ENCODE assay signal across 17 mouse cellular contexts in the genomic region with DNA sequence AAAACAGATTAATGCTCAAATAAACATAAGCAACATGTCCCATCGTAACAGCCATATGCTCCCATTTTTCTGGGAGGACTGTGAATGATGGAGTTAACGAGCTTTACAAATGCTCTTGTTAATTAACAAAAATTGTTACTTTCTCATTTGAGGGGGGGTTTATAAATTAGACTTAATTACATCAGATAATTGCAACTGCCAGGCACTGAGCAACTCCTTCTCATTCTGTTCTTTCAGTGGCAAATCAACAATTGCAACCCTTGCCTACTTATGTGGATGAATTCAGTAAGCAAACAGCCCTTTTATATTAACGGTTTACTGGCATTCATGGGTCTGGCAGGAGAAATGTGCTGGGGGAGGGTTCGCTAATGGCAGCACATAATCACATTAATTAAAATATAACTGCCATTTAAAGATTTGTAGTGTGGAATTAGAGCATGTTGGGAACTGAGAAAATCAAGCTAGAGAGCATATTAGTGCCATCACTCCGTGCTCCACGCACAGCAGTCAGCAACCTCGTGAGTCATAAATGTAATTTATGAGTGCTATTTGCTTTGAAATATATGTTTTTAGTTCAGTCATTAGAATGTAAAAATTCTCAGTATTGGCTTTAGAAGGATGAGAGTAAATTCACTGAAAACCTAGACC.
DNase-seq lines count a peak whose midpoint lies in the region; ATAC-seq lines count a peak whose summit lies in the region.
"Had no signal": no experiment of that assay in that cellular context is flagged by ENCODE, and none has a peak within 500 bp of the region (broad histone marks: within the 10 kb centered on the region; RNA-seq: fewer than 3 reads in every experiment).

No protein-coding gene starts in this region.

- WGBS in forebrain, embryonic 11.5 days, result 44% methylated on average over 7 of the region's 7 CpGs
- WGBS in forebrain, embryonic 10.5 days, result 69% methylated on average over 7 of the region's 7 CpGs
- WGBS in hindbrain, embryonic 15.5 days, result 37% methylated on average over 7 of the region's 7 CpGs
- WGBS in neural tube, embryonic 14.5 days, result 25% methylated on average over 7 of the region's 7 CpGs

- no peaks in the 10 kb centered on the region for H3K36me3 ChIP-seq in forebrain, embryonic 11.5 days (ENCODE audit: control insufficient read depth, insufficient read depth, low read length)
- H3K36me3 ChIP-seq in forebrain, embryonic 10.5 days (replicated peaks), result no peaks in the 10 kb centered on the region
- no peaks in the 10 kb centered on the region for H3K36me3 ChIP-seq in hindbrain, embryonic 15.5 days
- H3K36me3 ChIP-seq in neural tube, embryonic 14.5 days (ENCODE audit: control insufficient read depth, insufficient read depth, low read length), result no peaks in the 10 kb centered on the region
- H3K36me3 ChIP-seq: liver, embryonic 13.5 days had no signal

- H3K27me3 ChIP-seq in forebrain, embryonic 11.5 days (ENCODE audit: control insufficient read depth, insufficient read depth, low read length), result no peaks in the 10 kb centered on the region
- H3K27me3 ChIP-seq in forebrain, embryonic 10.5 days (ENCODE audit: poor library complexity, severe bottlenecking), result no peaks in the 10 kb centered on the region; the same call in 1 of the 2 replicates
- H3K27me3 ChIP-seq in hindbrain, embryonic 15.5 days, result no peaks in the 10 kb centered on the region
- no peaks in the 10 kb centered on the region for H3K27me3 ChIP-seq in neural tube, embryonic 14.5 days (ENCODE audit: control insufficient read depth, insufficient read depth, low read length)
- H3K27me3 ChIP-seq: liver, embryonic 13.5 days had no signal

- no peaks in the 10 kb centered on the region for H3K9me3 ChIP-seq in forebrain, embryonic 11.5 days (ENCODE audit: control insufficient read depth, low read length)
- H3K9me3 ChIP-seq in forebrain, embryonic 10.5 days, result no peaks in the 10 kb centered on the region
- H3K9me3 ChIP-seq in hindbrain, embryonic 15.5 days, result no peaks in the 10 kb centered on the region
- no peaks in the 10 kb centered on the region for H3K9me3 ChIP-seq in neural tube, embryonic 14.5 days (ENCODE audit: control insufficient read depth, low read length)
- H3K9me3 ChIP-seq: liver, embryonic 13.5 days had no signal

- no peak overlapping the region for H3K27ac ChIP-seq in forebrain, embryonic 11.5 days (ENCODE audit: low read depth, low read length)
- H3K27ac ChIP-seq in forebrain, embryonic 10.5 days, result no peak overlapping the region
- 0 out of 2 replicates have a peak overlapping the region, but pooled peaks have one; percentile 3 for H3K27ac ChIP-seq in hindbrain, embryonic 15.5 days (replicated peaks)
- peak overlapping the region; percentile 8; the same call in 1 of the 2 replicates for H3K27ac ChIP-seq in neural tube, embryonic 14.5 days (ENCODE audit: low read depth, low read length)
- H3K27ac ChIP-seq: liver, embryonic 13.5 days had no signal

- DNase-seq in forebrain, embryonic 11.5 days (ENCODE audit: low spot score), result peak; percentile 48
- DNase-seq in forebrain, embryonic 10.5 days (ENCODE audit: extremely low spot score, low spot score), result no peak
- peak; percentile 50 for DNase-seq in brain, embryonic 18.5 days (ENCODE audit: low read depth, low spot score)
- no peak for DNase-seq in thymus, postnatal 25 days
- no peak for DNase-seq in lung, postnatal 10 days
- DNase-seq in thymus, postnatal 10 days (ENCODE audit: low spot score in 2 of 2), result no peak
- DNase-seq: cerebellum, adult 9-11 months; gastrocnemius, postnatal 10 days; kidney, postnatal 14 days; left cerebral cortex, postnatal 4 days; liver, embryonic 13.5 days; right cerebral cortex, postnatal 4 days; thymus, postnatal 14 days had no signal

- H3K4me1 ChIP-seq in forebrain, embryonic 11.5 days (replicated peaks; ENCODE audit: control insufficient read depth, insufficient read depth, low read length), result no peaks in the 10 kb centered on the region
- H3K4me1 ChIP-seq in forebrain, embryonic 10.5 days, result peaks cover 19% of the 10 kb centered on the region
- H3K4me1 ChIP-seq in hindbrain, embryonic 15.5 days (replicated peaks), result peaks cover 3% of the 10 kb centered on the region; the same call in 1 of the 2 replicates
- 0 out of 2 replicates have a peak, but pooled peaks cover 3% of the 10 kb centered on the region for H3K4me1 ChIP-seq in neural tube, embryonic 14.5 days (ENCODE audit: control insufficient read depth, insufficient read depth, low read length)
- H3K4me1 ChIP-seq: liver, embryonic 13.5 days had no signal

- H3K4me3 ChIP-seq in forebrain, embryonic 11.5 days (ENCODE audit: low read depth, low read length), result no peak overlapping the region
- no peak overlapping the region for H3K4me3 ChIP-seq in forebrain, embryonic 10.5 days
- H3K4me3 ChIP-seq in hindbrain, embryonic 15.5 days, result no peak overlapping the region
- no peak overlapping the region for H3K4me3 ChIP-seq in neural tube, embryonic 14.5 days (ENCODE audit: low read depth, low read length)
- H3K4me3 ChIP-seq: liver, embryonic 13.5 days had no signal

- H3K4me2 ChIP-seq in forebrain, embryonic 11.5 days (ENCODE audit: low read depth, low read length, severe bottlenecking), result no peak overlapping the region
- peak overlapping the region; percentile 3; the same call in 1 of the 2 replicates for H3K4me2 ChIP-seq in hindbrain, embryonic 15.5 days
- H3K4me2 ChIP-seq in neural tube, embryonic 14.5 days (ENCODE audit: low read depth, low read length), result no peak overlapping the region
- H3K4me2 ChIP-seq: liver, embryonic 13.5 days had no signal

- no peak overlapping the region for H3K9ac ChIP-seq in forebrain, embryonic 11.5 days (ENCODE audit: low read length)
- H3K9ac ChIP-seq in hindbrain, embryonic 15.5 days, result no peak overlapping the region
- H3K9ac ChIP-seq in neural tube, embryonic 14.5 days (replicated peaks; ENCODE audit: low read depth, low read length), result no peak overlapping the region
- H3K9ac ChIP-seq: liver, embryonic 13.5 days had no signal

- peak; percentile 86 for ATAC-seq in forebrain, embryonic 11.5 days (replicated peaks; ENCODE audit: low FRiP score)
- peak; percentile 74 for ATAC-seq in hindbrain, embryonic 15.5 days (ENCODE audit: low FRiP score, low read depth)
- peak; percentile 86 for ATAC-seq in neural tube, embryonic 14.5 days (ENCODE audit: low read depth)
- ATAC-seq: lung, postnatal 0 days; Patski had no signal

Comparison
In these comparisons a context has a peak if more than half of its experiments do, and no peak if none do; other contexts are left out.
1. DNase-seq: peak in forebrain, embryonic 11.5 days (single experiment) and brain, embryonic 18.5 days (single experiment); none in forebrain, embryonic 10.5 days (single experiment), thymus, postnatal 25 days (single experiment), lung, postnatal 10 days (single experiment) and thymus, postnatal 10 days (0 of 2).
2. H3K27ac ChIP-seq: peak in hindbrain, embryonic 15.5 days (single experiment) and neural tube, embryonic 14.5 days (single experiment); none in forebrain, embryonic 11.5 days (single experiment) and forebrain, embryonic 10.5 days (single experiment).
3. Peak in every context shown above with its lines, with median percentiles within 50 percentile points of each other: ATAC-seq.